Mouse (Mus musculus) heart, adult 18-20 months (tissue): ENCODE measurements at regions not wholly inside any gene's neighbourhood (a gene's known extent, or its start where the extent isn't known, plus 50 kb on each side); places are given as distances from the start of the nearest gene placed in this dataset.

ENCODE experiments used
- DNase-seq, 2 experiments: peaks; one replicate each; pipeline ENCODE4 v3.0.0; 2021 to 2022; ENCODE audit warnings: mixed read lengths in 1 of 2

DNA sequence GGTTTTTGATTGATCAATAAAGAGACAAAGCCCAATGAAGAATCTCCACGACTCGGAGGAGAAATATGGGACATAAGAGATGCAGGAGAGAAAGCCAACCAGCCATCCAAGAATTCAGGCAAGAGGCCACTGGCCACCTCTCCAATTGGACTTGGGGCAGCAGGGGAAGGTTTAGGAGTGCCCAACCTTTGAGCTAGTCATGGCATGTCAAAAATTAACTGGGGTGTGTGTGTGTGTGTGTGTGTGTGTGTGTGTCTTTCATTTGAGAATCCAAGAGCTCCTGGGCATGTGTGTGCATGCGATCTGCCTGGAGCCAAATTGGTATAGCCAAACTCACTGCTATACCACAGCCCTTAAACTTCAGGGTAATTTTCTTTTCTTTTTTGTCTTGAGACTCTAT, 51.6 kb upstream of the Cecr2 start:
- DNase-seq, result no peak

DNA sequence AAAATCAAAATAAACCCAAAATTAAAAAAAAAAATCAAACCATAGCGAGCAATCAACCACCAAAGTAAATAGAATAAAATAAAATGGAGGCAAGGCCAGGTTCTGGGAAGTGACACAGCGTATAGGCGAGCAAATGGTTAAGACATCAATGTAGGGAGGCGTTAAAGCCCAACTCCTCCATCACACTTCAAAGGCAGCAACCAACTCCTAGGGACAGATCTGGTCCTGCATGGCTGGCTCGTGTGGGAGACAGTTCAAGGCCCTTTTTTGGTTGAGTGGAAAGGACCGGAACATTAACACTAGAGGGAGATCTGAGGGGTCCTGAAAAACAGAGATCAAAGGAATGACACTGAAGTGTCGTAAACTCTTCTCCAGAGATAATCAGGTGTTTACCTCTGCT, 53.8 kb upstream of the Cecr2 start:
- no peak for DNase-seq

DNA sequence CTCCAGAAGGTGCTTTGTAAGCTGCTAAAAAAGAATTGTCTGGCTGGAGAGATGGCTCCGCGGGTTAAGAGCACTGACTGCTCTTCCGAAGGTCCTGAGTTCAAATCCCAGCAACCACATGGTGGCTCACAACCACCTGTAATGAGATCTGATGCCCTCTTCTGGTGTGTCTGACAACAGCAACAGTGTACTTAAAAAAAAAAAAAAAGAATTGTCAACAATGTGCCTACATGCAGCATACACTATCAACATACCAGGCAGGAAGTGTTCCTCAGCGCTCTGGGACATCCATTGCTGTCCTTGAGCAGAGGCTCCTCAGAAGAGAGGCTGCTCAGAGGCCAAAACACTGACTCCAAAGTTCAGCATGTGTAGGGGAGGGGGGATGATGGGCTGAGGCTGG, 56.3 kb upstream of the Cecr2 start:
- DNase-seq, result no peak

- no peak for DNase-seq
These were observed 60.7 kb upstream of the Cecr2 start for GRCm38 (mm10) chr6:120605471-120605870.

- peak; percentile 35 to 73 for DNase-seq
These were observed 61.9 kb upstream of the Cecr2 start for GRCm38 (mm10) chr6:120604020-120604958.

- no peak for DNase-seq
These were observed 62.7 kb upstream of the Cecr2 start for GRCm38 (mm10) chr6:120603454-120603853.

- DNase-seq, result no peak
These were observed 65.8 kb upstream of the Cecr2 start for GRCm38 (mm10) chr6:120600376-120600775.

DNA sequence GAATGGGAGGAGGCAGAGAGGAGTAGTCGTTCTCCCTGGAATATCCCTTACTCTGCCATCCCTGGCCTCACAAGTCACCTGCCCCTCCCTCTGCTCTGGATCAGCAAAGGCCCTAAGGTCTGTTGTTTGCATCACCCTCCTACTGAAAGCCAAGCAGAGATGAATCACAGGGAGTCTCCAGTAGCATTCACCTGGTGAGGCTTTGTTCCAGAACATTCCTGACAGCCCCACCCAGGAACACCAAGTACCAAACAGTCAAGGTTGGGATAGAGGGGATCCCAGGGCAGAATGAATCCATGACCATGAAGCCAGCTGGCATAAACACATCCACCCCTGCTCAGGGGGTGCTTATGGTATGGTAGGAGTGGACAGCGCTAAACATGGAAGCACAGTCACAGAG, 67.4 kb upstream of the Hdhd5 start:
- DNase-seq, result no peak

- DNase-seq, result no peak
These were observed 66.8 kb upstream of the Hdhd5 start for GRCm38 (mm10) chr6:120597887-120598286.

GRCm38 (mm10) chr6:120596717-120597116, 65.6 kb upstream of the Hdhd5 start:
- no peak for DNase-seq

DNA sequence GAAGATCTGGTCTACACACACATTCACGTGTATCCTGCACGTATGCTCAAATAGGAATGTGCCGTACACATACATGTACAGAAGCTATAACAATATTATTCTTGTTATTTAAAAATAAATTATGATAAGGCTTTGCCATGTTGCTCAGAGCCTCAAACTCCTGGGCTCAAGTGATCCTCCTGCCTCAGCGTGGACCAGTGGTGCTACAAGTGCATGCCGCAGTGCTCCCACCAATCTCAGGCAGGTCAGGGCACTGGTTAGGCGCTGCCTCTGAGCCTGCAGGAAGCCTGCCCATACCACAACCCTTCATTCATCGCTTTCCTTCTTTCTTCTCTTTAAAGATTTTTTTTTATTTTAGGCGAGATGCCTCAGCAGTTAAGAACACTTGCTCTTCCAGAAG, 63.3 kb upstream of the Hdhd5 start:
- no peak for DNase-seq

GRCm38 (mm10) chr6:120592705-120593104, 61.6 kb upstream of the Hdhd5 start:
- no peak for DNase-seq

DNA sequence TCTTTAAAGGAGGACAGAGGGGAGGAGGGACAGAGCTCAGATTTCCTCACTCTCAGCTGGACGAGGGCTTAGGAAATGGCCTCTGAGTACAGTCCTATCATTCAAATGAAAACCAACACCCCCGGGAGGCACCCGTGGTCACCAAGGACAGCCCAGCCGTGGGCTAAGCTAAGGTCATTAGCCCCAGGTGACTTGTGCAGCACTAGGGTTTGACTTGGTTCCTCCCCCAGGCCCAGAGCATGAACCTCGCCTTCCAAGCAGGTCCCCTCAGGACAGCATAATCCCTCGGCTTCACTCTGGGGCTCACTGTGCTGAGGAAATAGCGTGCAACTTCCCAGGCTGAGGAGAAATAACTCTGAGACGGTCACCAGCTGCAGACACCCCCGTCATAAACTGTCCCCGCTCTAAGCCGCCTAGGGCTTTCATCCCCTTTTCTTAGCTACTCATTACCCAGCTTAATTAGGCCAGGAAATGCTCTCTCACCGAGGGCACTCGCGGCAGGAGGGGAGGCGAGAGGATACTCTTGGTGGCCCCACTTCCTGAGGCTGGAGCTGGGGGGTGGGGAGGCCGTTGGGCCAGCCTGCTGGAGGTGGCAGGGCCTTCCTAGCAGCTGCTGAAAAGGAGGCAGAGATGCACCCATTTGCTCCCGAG, 61.0 kb upstream of the Hdhd5 start:
- DNase-seq, result peak; percentile 17 to 30

GRCm38 (mm10) chr6:120590191-120590590, 59.1 kb upstream of the Hdhd5 start:
- DNase-seq, result peak; percentile 48 to 65

DNA sequence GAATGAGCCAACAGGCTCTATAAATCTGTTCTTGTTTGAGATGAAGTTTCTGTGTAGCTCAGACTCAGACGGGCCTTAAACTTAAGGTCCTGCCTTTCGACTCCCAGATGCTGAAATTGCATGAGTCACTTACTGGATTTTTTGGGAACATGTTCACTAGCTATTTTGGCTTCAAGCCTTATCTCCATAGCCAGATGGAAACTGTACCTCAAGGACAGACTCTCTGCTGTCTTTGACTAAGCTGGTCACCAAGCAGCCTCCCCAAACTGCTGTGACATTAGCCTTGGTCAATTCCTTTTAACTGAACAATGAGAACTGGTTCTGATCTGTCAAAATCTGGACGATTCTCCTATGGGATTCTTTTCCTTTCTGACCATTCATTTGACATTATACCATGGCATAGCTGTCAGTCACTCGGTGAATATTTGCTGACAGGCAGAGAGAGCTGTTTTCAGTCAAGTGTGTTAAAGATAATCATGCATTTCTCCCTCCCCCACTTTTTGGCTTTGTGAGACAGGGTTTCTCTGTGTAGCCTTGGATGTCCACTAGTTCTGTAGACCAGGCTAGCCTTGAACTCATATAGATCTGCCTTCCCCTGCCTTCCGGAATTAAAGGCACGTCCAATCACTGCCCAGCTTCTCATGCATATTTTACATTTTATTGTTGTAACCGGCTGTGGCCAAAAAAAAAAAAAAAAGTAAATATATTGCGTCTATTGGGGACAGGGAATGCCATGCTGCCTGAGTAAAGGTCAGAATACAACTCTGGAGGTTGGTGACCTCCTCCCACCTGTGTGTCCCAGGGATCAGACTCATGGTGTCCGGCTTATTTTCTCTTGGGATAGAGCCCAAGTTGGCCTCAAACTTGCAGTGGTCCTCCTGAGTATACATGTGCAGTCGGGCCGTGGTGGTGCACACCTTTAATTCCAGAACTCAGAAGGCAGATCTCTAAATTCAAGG, 57.9 kb upstream of the Hdhd5 start:
- peak; percentile 56 to 75 for DNase-seq

DNA sequence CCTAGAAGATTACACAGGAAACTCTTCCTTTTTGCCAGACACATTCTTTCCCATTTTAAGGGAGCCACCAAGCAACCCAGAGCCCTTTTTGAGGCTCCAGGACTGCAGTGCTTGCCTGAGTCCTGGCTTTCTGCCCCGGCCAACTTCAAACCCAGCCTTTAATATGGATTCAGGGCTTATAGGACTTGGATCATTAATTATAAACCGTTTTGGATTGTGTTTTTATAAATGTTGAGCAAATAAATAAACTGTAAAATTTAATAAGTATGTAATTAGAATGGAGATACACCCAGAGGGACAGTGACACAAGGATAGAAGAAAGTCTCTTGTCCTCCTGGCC, 54.8 kb upstream of the Hdhd5 start:
- DNase-seq, result no peak

GRCm38 (mm10) chr6:120585118-120585940, 54.2 kb upstream of the Hdhd5 start:
- DNase-seq, result peak in 1 of 2 experiments; percentile 45

GRCm38 (mm10) chr6:120581748-120582147, 50.6 kb upstream of the Hdhd5 start:
- DNase-seq, result no peak
